Mouse (Mus musculus): Measurements from ENCODE around the gene Stab2.

DNA sequence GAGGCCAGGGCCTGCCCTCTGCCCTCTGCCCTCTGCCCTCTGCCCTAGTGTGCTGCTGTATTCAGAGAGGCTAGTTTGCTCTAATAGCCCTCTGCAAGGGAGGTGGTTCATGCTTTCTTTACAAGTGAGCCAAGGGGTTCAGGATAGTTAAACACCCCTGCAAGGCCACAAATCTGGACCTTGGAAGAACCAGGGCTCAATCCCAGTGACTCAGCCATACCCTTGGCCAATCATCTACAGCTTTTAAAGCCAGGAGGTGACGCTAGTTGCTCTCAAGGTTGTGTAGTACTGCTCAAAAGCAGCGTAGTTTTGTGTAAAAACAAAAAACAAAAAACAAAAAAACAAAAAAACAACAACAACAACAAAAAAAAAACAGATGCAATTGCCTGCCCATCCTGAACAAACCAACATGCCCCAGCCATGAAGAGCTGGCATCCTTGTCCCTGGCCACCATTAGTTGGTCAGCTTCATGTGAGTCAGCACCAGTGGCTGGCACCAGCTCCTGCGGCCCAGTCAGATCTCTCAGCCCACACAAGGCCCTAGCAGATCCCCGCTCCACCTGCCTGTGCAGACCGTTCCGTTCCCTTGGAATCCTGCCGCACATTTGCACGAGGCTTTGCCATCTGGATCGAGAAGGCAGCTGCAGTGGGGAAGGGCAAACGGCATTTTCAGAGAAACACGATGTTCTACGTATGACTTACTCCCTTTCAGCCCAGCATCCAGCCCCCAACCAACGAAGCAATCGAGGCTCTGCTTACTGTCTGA, 117.5 kb downstream of the Stab2 start:
- TF ChIP-seq CTCF (IDR thresholded peaks at IDR 0.05; ENCODE audit: low read depth, low read length): no peak
- TF ChIP-seq POLR2A (IDR thresholded peaks at IDR 0.05; ENCODE audit: borderline replicate concordance, low read depth, low read length): no peak
